Mouse (Mus musculus) C2C12 (cell line): Measurements from ENCODE around the gene Sigirr.

Experiments
- CTCF ChIP-seq: IDR thresholded peaks from one replicate; pipeline ENCODE4 v1.5.1; 2011; ENCODE audit not compliant: control insufficient read depth, insufficient read depth, insufficient read length
- FOSL1 ChIP-seq: IDR thresholded peaks from one replicate; pipeline ENCODE4 v1.8.0; 2011; ENCODE audit warnings: mild to moderate bottlenecking, low read length; ENCODE audit not compliant: poor library complexity, insufficient read depth, severe bottlenecking

DNA sequence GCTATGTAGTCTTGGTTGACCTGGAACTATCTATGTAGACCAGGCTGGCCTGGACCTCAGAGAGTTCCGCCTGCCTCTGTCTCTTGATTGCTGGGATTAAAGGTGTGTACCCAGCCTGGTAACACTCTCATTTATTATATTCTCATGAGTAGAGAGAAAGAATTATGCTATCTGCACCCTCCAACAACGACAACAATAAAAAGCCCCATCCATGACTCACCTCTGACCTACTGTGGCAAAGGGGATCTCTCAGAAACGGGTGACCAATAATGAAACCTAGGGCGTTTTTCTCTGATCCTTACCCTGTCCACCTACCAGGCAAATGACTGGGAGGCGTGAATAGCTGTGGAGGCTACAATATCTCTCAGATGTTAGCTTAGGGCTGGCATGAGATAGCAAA is 3.2 kb downstream of the Sigirr start:
- TF ChIP-seq CTCF, result no peak
- no peak for TF ChIP-seq FOSL1
